In genomic region chr4:103188786-103189640, GRCm38 (mm10) we compare ENCODE assay signal across 15 mouse cellular contexts. TPM values are rescaled to one million over a fixed set of nuclear protein-coding genes. Genes with fewer than 3 reads are reported as not detected.
A peak's percentile ranks its signal among the peaks of the same experiment; 100 is the strongest.
DNase-seq lines count a peak whose midpoint lies in the region; ATAC-seq lines count a peak whose summit lies in the region.
"Had no signal": no experiment of that assay in that cellular context is flagged by ENCODE, and none has a peak within 500 bp of the region (broad histone marks: within the 10 kb centered on the region; RNA-seq: fewer than 3 reads in every experiment).

No protein-coding gene starts in this region.

- 68% methylated on average over 8 of the region's 8 CpGs for WGBS in heart, embryonic 15.5 days
- WGBS in liver, embryonic 13.5 days (ENCODE audit: insufficient replicate concordance): 59% methylated on average over 8 of the region's 8 CpGs
- 89% methylated on average over 8 of the region's 8 CpGs for WGBS in hindbrain, embryonic 14.5 days
- 90% methylated on average over 8 of the region's 8 CpGs for WGBS in forebrain, embryonic 10.5 days

- intact Hi-C loops in left cerebral cortex, postnatal 36 days (cut with DNase I): no loop called here

- no peak overlapping the region for H3K4me2 ChIP-seq in heart, embryonic 15.5 days
- peak overlapping the region; percentile 19 for H3K4me2 ChIP-seq in liver, embryonic 13.5 days
- H3K4me2 ChIP-seq in hindbrain, embryonic 14.5 days (replicated peaks): no peak overlapping the region
- H3K4me2 ChIP-seq: forebrain, embryonic 15.5 days; hindbrain, embryonic 13.5 days; midbrain, embryonic 13.5 days had no signal

- H3K36me3 ChIP-seq in heart, embryonic 15.5 days: peaks cover 25% of the 10 kb centered on the region
- H3K36me3 ChIP-seq in liver, embryonic 13.5 days: peaks cover 70% of the 10 kb centered on the region
- peaks cover 62% of the 10 kb centered on the region for H3K36me3 ChIP-seq in hindbrain, embryonic 14.5 days (replicated peaks; ENCODE audit: control insufficient read depth, insufficient read depth)
- peaks cover 93% of the 10 kb centered on the region for H3K36me3 ChIP-seq in forebrain, embryonic 10.5 days (replicated peaks)

- no peaks in the 10 kb centered on the region for H3K27me3 ChIP-seq in heart, embryonic 15.5 days
- no peaks in the 10 kb centered on the region for H3K27me3 ChIP-seq in liver, embryonic 13.5 days
- H3K27me3 ChIP-seq in hindbrain, embryonic 14.5 days (ENCODE audit: control insufficient read depth, insufficient read depth, low read length): no peaks in the 10 kb centered on the region
- H3K27me3 ChIP-seq in forebrain, embryonic 10.5 days (ENCODE audit: poor library complexity, severe bottlenecking): no peaks in the 10 kb centered on the region
- H3K27me3 ChIP-seq: forebrain, embryonic 15.5 days; hindbrain, embryonic 13.5 days; midbrain, embryonic 13.5 days had no signal

- no peak for ATAC-seq in heart, embryonic 15.5 days (replicated peaks; ENCODE audit: insufficient number of reproducible peaks, insufficient read depth, low FRiP score, low read depth)
- ATAC-seq in liver, embryonic 13.5 days (ENCODE audit: low read depth): peak; percentile 95
- no peak for ATAC-seq in hindbrain, embryonic 14.5 days (ENCODE audit: low FRiP score)
- ATAC-seq: forebrain, embryonic 15.5 days; midbrain, embryonic 13.5 days had no signal

- no peaks in the 10 kb centered on the region for H3K9me3 ChIP-seq in heart, embryonic 15.5 days (replicated peaks)
- H3K9me3 ChIP-seq in liver, embryonic 13.5 days (replicated peaks): peaks cover 4% of the 10 kb centered on the region; the same call in 1 of the 2 replicates
- H3K9me3 ChIP-seq in hindbrain, embryonic 14.5 days (ENCODE audit: control insufficient read depth, low read length): no peaks in the 10 kb centered on the region
- H3K9me3 ChIP-seq in forebrain, embryonic 10.5 days: no peaks in the 10 kb centered on the region
- H3K9me3 ChIP-seq: forebrain, embryonic 15.5 days; hindbrain, embryonic 13.5 days; midbrain, embryonic 13.5 days had no signal

- DNase-seq in heart, adult 18-20 months: no peak
- DNase-seq in spleen, postnatal 36 days (ENCODE audit: low spot score in 2 of 2): peak; percentile 25 to 54
- DNase-seq in spleen, adult 12 weeks (ENCODE audit: low spot score): no peak
- DNase-seq in liver, embryonic 13.5 days: peak; percentile 64
- no peak for DNase-seq in hindbrain, embryonic 14.5 days (ENCODE audit: low spot score)
- no peak for DNase-seq in forebrain, embryonic 10.5 days (ENCODE audit: extremely low spot score, low spot score)
- no peak for DNase-seq in left cerebral cortex, postnatal 36 days (ENCODE audit: low spot score in 2 of 2)
- DNase-seq: cerebellum, adult 11-12 months; gastrocnemius, adult 2 months; lung, postnatal 4 days; thymus, adult 18-20 months had no signal

- no peak overlapping the region for H3K9ac ChIP-seq in heart, embryonic 15.5 days
- H3K9ac ChIP-seq in liver, embryonic 13.5 days: peak overlapping the region; percentile 14; the same call in 1 of the 2 replicates
- no peak overlapping the region for H3K9ac ChIP-seq in hindbrain, embryonic 14.5 days
- H3K9ac ChIP-seq: forebrain, embryonic 15.5 days; hindbrain, embryonic 13.5 days; midbrain, embryonic 13.5 days had no signal

- H3K27ac ChIP-seq in heart, embryonic 15.5 days: peak overlapping the region; percentile 2; the same call in 1 of the 2 replicates
- H3K27ac ChIP-seq in liver, embryonic 13.5 days: peak overlapping the region; percentile 80
- no peak overlapping the region for H3K27ac ChIP-seq in hindbrain, embryonic 14.5 days
- H3K27ac ChIP-seq in forebrain, embryonic 10.5 days: no peak overlapping the region
- H3K27ac ChIP-seq: forebrain, embryonic 15.5 days; gastrocnemius, adult 2 months; hindbrain, embryonic 13.5 days; midbrain, embryonic 13.5 days had no signal

- H3K4me3 ChIP-seq in heart, embryonic 15.5 days: no peak overlapping the region
- H3K4me3 ChIP-seq in liver, embryonic 13.5 days (replicated peaks): no peak overlapping the region
- no peak overlapping the region for H3K4me3 ChIP-seq in hindbrain, embryonic 14.5 days (replicated peaks; ENCODE audit: low read length)
- no peak overlapping the region for H3K4me3 ChIP-seq in forebrain, embryonic 10.5 days
- H3K4me3 ChIP-seq: forebrain, embryonic 15.5 days; gastrocnemius, adult 2 months; hindbrain, embryonic 13.5 days; midbrain, embryonic 13.5 days had no signal

- no peaks in the 10 kb centered on the region; the same call in 1 of the 2 replicates for H3K4me1 ChIP-seq in heart, embryonic 15.5 days (replicated peaks)
- peaks cover 51% of the 10 kb centered on the region for H3K4me1 ChIP-seq in liver, embryonic 13.5 days (replicated peaks)
- H3K4me1 ChIP-seq in hindbrain, embryonic 14.5 days (replicated peaks; ENCODE audit: control insufficient read depth, insufficient read depth, low read length): no peaks in the 10 kb centered on the region
- no peaks in the 10 kb centered on the region for H3K4me1 ChIP-seq in forebrain, embryonic 10.5 days
- H3K4me1 ChIP-seq: forebrain, embryonic 15.5 days; hindbrain, embryonic 13.5 days; midbrain, embryonic 13.5 days had no signal

RNA-seq across cellular contexts. Expression of gene Slc35d1, which starts 26.0 kb away (rescaled TPM):
- 5.4 and 7.5 TPM in 2 replicates for polyA plus RNA-seq in heart, embryonic 15.5 days (2015; fragmentation: Nextera tagmentation; extraction: Ambion mirVana)
- total RNA-seq in heart, adult 18-20 months (2021): 1 to 10 TPM; 5.8 to 8.6 TPM
- polyA plus RNA-seq in liver, embryonic 13.5 days (2015; fragmentation: Nextera tagmentation; extraction: Ambion mirVana): 4.6 and 5.7 TPM in 2 replicates
- polyA plus RNA-seq in hindbrain, embryonic 14.5 days (2014; fragmentation: Nextera tagmentation; extraction: Ambion mirVana): 6.4 TPM in 2 replicates
- polyA plus RNA-seq in forebrain, embryonic 10.5 days (2016; fragmentation: Nextera tagmentation; extraction: Ambion mirVana): 10.3 and 11.2 TPM in 2 replicates
- total RNA-seq in left cerebral cortex, postnatal 36 days (2021): 10 to 100 TPM; 10.2 to 15.3 TPM

Comparison
In these comparisons a context has a peak if more than half of its experiments do, and no peak if none do; other contexts are left out.
1. DNase-seq: peak in spleen, postnatal 36 days (2 of 2) and liver, embryonic 13.5 days (single experiment); none in heart, adult 18-20 months (0 of 2), spleen, adult 12 weeks (single experiment), hindbrain, embryonic 14.5 days (single experiment), forebrain, embryonic 10.5 days (single experiment) and left cerebral cortex, postnatal 36 days (0 of 2).
2. H3K27ac ChIP-seq: peak in heart, embryonic 15.5 days (single experiment) and liver, embryonic 13.5 days (single experiment); none in hindbrain, embryonic 14.5 days (single experiment) and forebrain, embryonic 10.5 days (single experiment).